Mouse (Mus musculus): ENCODE data around the gene 1700023F06Rik. TPM values are rescaled to one million over a fixed set of nuclear protein-coding genes. Genes with fewer than 3 reads are reported as not detected.

1700023F06Rik gene
- polyA plus RNA-seq, 1 experiment from 2014 or later, result 0.57 TPM

DNA sequence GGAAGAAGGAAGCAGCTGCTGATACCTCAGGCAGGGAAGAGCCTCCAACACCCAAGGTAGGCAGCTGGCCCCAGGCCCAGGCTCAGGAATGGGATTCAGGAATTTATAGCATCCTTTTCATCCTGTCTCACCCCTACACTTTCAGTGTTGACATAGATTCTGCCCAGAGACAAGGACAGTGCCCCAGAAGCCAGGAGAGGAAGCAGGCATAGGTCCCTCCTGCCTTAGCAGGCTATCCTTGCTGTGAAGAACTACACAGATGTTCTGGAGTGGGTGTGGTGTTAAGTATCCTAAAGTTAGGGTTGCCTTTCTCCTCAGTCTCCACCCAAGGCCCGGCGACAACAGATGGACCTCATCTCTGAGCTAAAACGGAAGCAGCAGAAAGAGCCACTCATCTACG, 11.0 kb downstream of the 1700023F06Rik start:
- WGBS, result 78% methylated on average over 4 of the region's 4 CpGs
- Histone ChIP-seq H3K9me3 (ENCODE audit: control insufficient read depth, low read length) (no peaks in the 10 kb centered on the region), H3K36me3 (ENCODE audit: control insufficient read depth, insufficient read depth, low read length) (no peaks in the 10 kb centered on the region), H3K4me2 (ENCODE audit: low read depth, low read length) (no peak overlapping the region), H3K27me3 (replicated peaks; ENCODE audit: control insufficient read depth, insufficient read depth, low read length) (peaks cover 50% of the 10 kb centered on the region), H3K9ac (ENCODE audit: low read depth, low read length) (no peak overlapping the region), H3K4me1 (ENCODE audit: control insufficient read depth, insufficient read depth, low read length) (peaks cover 24% of the 10 kb centered on the region), H3K27ac (ENCODE audit: low read length) (no peak overlapping the region), H3K4me3 (ENCODE audit: low read length) (no peak overlapping the region)
- ATAC-seq, result no peak

DNA sequence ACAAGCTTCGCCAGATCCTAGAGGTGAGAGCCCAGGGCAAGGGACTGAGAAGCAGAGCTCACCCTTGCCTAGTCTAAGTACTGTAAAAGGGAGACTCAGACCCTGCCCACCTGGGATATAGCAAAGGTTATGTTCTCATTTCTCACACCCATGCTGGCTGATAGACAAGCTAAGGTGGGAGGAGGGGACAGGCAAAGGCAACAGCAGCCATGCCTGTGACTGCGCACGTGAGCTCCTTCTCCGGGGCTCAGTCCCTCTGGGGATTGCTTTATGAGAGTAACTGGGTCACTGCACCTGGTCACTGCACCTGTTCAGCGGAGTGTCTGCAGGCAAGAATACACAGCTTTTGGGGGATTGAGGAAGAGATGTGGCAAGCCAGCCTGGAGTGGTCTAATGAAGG, 12.7 kb downstream of the 1700023F06Rik start:
- Histone ChIP-seq H3K27me3 (replicated peaks; ENCODE audit: control insufficient read depth, insufficient read depth, low read length) (peaks cover 63% of the 10 kb centered on the region), H3K36me3 (ENCODE audit: control insufficient read depth, insufficient read depth, low read length) (no peaks in the 10 kb centered on the region), H3K4me2 (ENCODE audit: low read depth, low read length) (no peak overlapping the region), H3K9ac (ENCODE audit: low read depth, low read length) (no peak overlapping the region), H3K9me3 (ENCODE audit: control insufficient read depth, low read length) (no peaks in the 10 kb centered on the region), H3K4me3 (ENCODE audit: low read length) (no peak overlapping the region), H3K27ac (ENCODE audit: low read length) (no peak overlapping the region), H3K4me1 (ENCODE audit: control insufficient read depth, insufficient read depth, low read length) (peaks cover 18% of the 10 kb centered on the region)
- WGBS, result 78% methylated on average over 5 of the region's 5 CpGs
- ATAC-seq, result no peak

DNA sequence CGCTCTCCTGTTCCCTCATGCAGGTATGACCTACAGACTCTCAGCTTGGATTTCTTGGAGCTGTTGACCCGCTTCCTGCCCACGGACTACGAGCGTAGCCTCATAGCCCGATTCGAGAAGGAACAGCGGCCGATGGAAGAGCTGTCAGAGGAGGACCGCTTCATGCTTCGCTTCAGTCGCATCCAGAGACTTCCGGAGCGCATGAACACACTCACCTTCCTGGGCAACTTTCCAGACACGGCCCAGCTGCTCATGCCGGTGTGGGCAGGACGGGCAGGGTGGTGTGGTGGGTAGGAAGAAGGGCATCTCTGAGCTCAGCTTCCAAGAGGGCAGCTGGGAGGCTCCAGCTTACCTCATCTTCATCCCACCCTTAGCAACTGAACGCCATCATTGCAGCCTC, 13.1 kb downstream of the 1700023F06Rik start:
- H3K4me3 ChIP-seq (ENCODE audit: low read length), result no peak overlapping the region
- no peak overlapping the region for H3K27ac ChIP-seq (ENCODE audit: low read length)
- H3K4me1 ChIP-seq (ENCODE audit: control insufficient read depth, insufficient read depth, low read length), result peaks cover 18% of the 10 kb centered on the region
- H3K27me3 ChIP-seq (replicated peaks; ENCODE audit: control insufficient read depth, insufficient read depth, low read length), result peaks cover 63% of the 10 kb centered on the region
- 78% methylated on average over 18 of the region's 18 CpGs for WGBS
- no peak for ATAC-seq
- H3K36me3 ChIP-seq (ENCODE audit: control insufficient read depth, insufficient read depth, low read length), result no peaks in the 10 kb centered on the region
- no peak overlapping the region; the same call in 1 of the 2 replicates for H3K9ac ChIP-seq (ENCODE audit: low read depth, low read length)
- no peak overlapping the region for H3K4me2 ChIP-seq (ENCODE audit: low read depth, low read length)
- no peaks in the 10 kb centered on the region for H3K9me3 ChIP-seq (ENCODE audit: control insufficient read depth, low read length)

DNA sequence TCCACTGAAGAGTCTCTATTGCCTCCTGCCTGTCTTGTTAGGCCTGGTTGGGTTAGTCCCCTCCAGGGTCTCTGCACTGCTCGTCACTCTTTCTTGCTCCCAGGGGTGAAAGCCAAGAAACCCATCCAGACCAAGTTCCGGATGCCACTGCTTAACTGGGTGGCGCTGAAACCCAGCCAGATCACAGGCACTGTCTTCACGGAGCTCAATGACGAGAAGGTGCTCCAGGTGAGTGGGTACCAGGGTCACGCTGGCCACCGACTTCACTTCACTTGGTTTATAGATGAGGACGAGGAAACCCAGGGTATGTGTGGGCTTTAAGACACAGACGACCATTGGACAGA, 14.6 kb downstream of the 1700023F06Rik start:
- Histone ChIP-seq H3K4me2 (ENCODE audit: low read depth, low read length) (no peak overlapping the region), H3K27ac (ENCODE audit: low read length) (no peak overlapping the region), H3K9ac (ENCODE audit: low read depth, low read length) (no peak overlapping the region), H3K36me3 (ENCODE audit: control insufficient read depth, insufficient read depth, low read length) (no peaks in the 10 kb centered on the region), H3K9me3 (ENCODE audit: control insufficient read depth, low read length) (no peaks in the 10 kb centered on the region), H3K4me1 (ENCODE audit: control insufficient read depth, insufficient read depth, low read length) (peaks cover 10% of the 10 kb centered on the region), H3K27me3 (replicated peaks; ENCODE audit: control insufficient read depth, insufficient read depth, low read length) (peaks cover 50% of the 10 kb centered on the region), H3K4me3 (ENCODE audit: low read length) (no peak overlapping the region)
- WGBS, result 54% methylated on average over 9 of the region's 9 CpGs
- ATAC-seq, result no peak

DNA sequence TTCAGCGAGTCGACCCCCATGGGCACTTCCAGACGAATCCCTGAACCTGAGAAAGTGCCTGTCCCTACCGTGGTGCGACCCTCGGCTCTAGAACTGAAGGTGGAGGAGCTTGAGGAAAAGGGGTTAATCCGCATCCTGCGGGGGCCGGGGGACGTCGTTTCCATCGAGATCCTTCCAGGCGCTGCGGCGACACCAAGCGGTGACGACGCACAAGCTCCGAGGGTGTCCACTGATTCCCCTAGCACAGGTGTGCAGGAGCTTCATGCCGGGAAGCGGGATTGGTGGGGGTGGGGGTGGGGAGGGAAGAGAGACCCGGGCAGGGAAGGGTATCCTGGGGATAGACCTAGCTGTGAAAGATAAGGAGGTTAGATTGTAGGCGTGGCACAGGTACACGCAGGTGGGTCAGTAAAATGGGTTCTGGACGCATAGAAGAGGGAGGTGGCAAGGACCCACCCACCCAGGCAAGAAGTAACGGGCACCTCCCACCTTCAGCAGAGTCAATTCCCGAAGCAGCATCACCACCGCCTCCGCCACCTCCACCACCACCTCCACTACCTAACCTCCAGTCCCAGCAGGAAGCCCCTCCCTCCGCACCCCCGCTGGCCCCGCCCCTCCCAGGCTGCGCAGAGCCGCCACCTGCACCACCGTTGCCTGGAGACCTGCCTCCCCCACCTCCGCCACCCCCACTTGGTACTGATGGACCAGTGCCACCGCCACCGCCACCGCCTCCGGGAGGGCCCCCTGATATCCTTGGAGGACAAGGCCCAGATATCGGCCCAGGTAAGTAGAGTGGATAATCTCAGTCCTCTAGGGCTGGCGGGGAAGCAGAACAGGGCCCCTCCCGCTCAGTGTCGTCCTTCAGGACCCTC, 15.2 kb downstream of the 1700023F06Rik start:
- peak; percentile 62; the same call in 1 of the 2 replicates for ATAC-seq
- Histone ChIP-seq H3K9ac (ENCODE audit: low read depth, low read length) (peak overlapping the region; percentile 41; the same call in 1 of the 2 replicates), H3K36me3 (ENCODE audit: control insufficient read depth, insufficient read depth, low read length) (no peaks in the 10 kb centered on the region), H3K27ac (ENCODE audit: low read length) (no peak overlapping the region), H3K4me1 (ENCODE audit: control insufficient read depth, insufficient read depth, low read length) (peaks cover 6% of the 10 kb centered on the region; the same call in 1 of the 2 replicates), H3K27me3 (replicated peaks; ENCODE audit: control insufficient read depth, insufficient read depth, low read length) (peaks cover 46% of the 10 kb centered on the region), H3K4me3 (ENCODE audit: low read length) (peak overlapping the region; percentile 25), H3K4me2 (ENCODE audit: low read depth, low read length) (peak overlapping the region; percentile 55), H3K9me3 (ENCODE audit: control insufficient read depth, low read length) (no peaks in the 10 kb centered on the region)
- 12% methylated on average over 44 of the region's 44 CpGs for WGBS

DNA sequence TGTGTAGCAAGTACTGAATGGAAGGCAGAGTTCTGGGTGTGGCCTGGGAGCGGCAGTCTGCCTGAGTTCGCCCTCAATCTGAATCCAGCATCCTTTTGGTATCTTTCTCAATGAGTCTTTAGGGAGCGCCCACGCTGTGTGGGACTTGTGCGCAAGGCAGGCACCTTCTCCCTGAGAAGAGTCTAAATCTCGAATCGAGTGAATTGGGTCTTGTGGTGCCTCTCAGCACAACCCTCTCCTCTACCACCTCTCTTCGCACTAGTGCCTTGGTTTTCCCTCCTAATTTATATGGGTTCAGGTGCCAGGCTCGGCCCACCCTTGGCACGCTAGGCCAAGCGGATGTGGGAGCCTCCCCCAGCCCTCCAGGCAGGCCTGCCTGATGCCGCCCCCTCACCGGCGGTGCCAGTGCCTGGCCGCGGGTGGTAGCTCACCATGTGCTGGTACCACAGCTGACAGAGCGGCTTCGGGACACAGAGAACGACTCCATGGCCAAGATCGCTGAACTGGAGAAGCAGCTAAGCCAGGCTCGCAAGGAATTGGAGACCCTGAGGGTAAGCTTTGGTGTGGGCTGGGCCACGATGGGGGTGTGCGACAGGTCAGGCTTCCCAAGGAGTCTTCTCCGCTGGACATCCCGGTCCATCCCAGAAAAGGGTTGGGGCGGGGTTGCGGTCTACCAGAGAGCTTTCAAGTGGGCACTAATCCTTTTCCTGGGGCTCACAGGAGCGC, 16.0 kb downstream of the 1700023F06Rik start:
- peak overlapping the region; percentile 41; the same call in 1 of the 2 replicates for H3K9ac ChIP-seq (ENCODE audit: low read depth, low read length)
- H3K27ac ChIP-seq (ENCODE audit: low read length), result no peak overlapping the region
- WGBS, result 19% methylated on average over 28 of the region's 28 CpGs

DNA sequence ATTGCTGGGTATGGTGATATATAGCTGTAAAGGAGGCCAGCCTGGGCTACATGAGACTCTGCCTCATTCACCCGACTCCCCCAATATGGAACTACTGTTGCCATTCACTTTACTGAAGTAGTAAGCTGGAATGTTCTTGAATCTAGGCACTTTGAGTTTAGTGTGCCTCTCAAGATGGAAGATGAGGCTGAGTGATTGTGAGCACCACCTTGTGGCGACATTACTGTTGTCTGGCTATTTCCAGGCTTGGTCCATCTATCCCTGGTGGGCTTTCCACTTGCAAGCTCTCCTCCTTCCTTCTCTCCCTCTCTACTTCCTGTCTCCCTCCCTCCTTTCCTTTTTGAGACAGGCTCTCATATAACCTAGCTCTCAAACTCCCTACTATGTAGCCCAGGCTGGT, 23.5 kb downstream of the 1700023F06Rik start:
- H3K4me2 ChIP-seq (ENCODE audit: low read depth, low read length), result no peak overlapping the region
- no peak overlapping the region for H3K9ac ChIP-seq (ENCODE audit: low read depth, low read length)
- no peaks in the 10 kb centered on the region for H3K27me3 ChIP-seq (replicated peaks; ENCODE audit: control insufficient read depth, insufficient read depth, low read length)
- no peak for ATAC-seq
- H3K27ac ChIP-seq (ENCODE audit: low read length), result no peak overlapping the region
- no peak overlapping the region for H3K4me3 ChIP-seq (ENCODE audit: low read length)
- no peaks in the 10 kb centered on the region for H3K9me3 ChIP-seq (ENCODE audit: control insufficient read depth, low read length)
- 49% methylated on average over 2 of the region's 2 CpGs for WGBS
- H3K4me1 ChIP-seq (ENCODE audit: control insufficient read depth, insufficient read depth, low read length), result peaks cover 10% of the 10 kb centered on the region
- no peaks in the 10 kb centered on the region for H3K36me3 ChIP-seq (ENCODE audit: control insufficient read depth, insufficient read depth, low read length)

More for the DNA sequence above, 16.0 kb downstream of the 1700023F06Rik start:
- peak overlapping the region; percentile 25 for H3K4me3 ChIP-seq (ENCODE audit: low read length)
- H3K4me2 ChIP-seq (ENCODE audit: low read depth, low read length), result peak overlapping the region; percentile 55
- 0 out of 2 replicates have a peak, but pooled peaks have one; percentile 3 for ATAC-seq
- no peaks in the 10 kb centered on the region for H3K9me3 ChIP-seq (ENCODE audit: control insufficient read depth, low read length)
- H3K4me1 ChIP-seq (ENCODE audit: control insufficient read depth, insufficient read depth, low read length), result peaks cover 6% of the 10 kb centered on the region; the same call in 1 of the 2 replicates
- H3K36me3 ChIP-seq (ENCODE audit: control insufficient read depth, insufficient read depth, low read length), result no peaks in the 10 kb centered on the region
- H3K27me3 ChIP-seq (replicated peaks; ENCODE audit: control insufficient read depth, insufficient read depth, low read length), result peaks cover 41% of the 10 kb centered on the region

DNA sequence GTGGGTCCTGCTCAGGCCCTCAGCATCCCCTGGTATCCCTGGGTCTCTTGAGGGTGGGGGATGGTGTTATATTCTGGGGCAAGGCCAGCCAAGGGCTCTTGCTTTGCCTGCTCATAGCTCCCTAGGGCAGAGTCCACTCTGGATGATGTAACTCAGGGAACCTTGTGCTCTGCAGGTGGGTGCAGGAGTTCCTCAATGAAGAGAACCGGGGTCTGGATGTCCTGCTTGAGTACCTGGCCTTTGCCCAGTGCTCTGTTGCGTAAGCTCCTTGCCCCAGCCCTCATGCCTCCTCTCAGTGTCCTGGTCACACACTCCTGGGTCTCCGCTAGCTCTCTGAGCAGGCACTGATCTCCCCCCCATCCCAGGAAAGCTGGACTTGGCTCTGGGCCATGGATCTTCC, 26.4 kb downstream of the 1700023F06Rik start:
- no peaks in the 10 kb centered on the region for H3K27me3 ChIP-seq (replicated peaks; ENCODE audit: control insufficient read depth, insufficient read depth, low read length)
- peaks cover 10% of the 10 kb centered on the region for H3K4me1 ChIP-seq (ENCODE audit: control insufficient read depth, insufficient read depth, low read length)
- no peaks in the 10 kb centered on the region for H3K9me3 ChIP-seq (ENCODE audit: control insufficient read depth, low read length)
- ATAC-seq, result peak; percentile 91
- no peaks in the 10 kb centered on the region for H3K36me3 ChIP-seq (ENCODE audit: control insufficient read depth, insufficient read depth, low read length)
- H3K4me2 ChIP-seq (ENCODE audit: low read depth, low read length), result no peak overlapping the region
- WGBS, result 77% methylated on average over 3 of the region's 3 CpGs
- no peak overlapping the region for H3K4me3 ChIP-seq (ENCODE audit: low read length)
- no peak overlapping the region; the same call in 1 of the 2 replicates for H3K27ac ChIP-seq (ENCODE audit: low read length)
- H3K9ac ChIP-seq (ENCODE audit: low read depth, low read length), result peak overlapping the region; percentile 6; the same call in 1 of the 2 replicates

DNA sequence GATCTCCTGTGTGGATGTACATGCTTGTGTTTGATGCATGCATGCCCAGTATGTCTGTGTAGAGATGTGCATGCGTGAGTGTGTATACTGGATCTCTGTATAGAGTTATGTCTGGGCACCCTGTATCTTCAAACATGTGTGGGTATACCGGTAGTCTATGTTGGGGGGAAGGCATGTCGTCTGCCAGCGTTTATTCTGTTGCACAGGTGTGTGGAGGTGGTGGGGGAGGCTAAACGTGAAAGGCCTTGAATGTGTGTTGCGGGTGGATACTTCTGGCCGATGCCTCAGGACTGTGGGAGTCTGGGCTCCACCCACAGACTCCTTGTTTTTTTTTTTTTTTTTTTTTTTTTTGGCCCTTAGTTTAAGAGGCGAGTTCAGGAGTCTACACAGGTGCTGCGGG, 27.0 kb downstream of the 1700023F06Rik start:
- H3K36me3 ChIP-seq (ENCODE audit: control insufficient read depth, insufficient read depth, low read length), result no peaks in the 10 kb centered on the region
- WGBS, result 72% methylated on average over 9 of the region's 9 CpGs
- no peaks in the 10 kb centered on the region for H3K27me3 ChIP-seq (replicated peaks; ENCODE audit: control insufficient read depth, insufficient read depth, low read length)
- no peak for ATAC-seq
- H3K9me3 ChIP-seq (ENCODE audit: control insufficient read depth, low read length), result no peaks in the 10 kb centered on the region
- H3K4me1 ChIP-seq (ENCODE audit: control insufficient read depth, insufficient read depth, low read length), result peaks cover 10% of the 10 kb centered on the region
- no peak overlapping the region for H3K4me3 ChIP-seq (ENCODE audit: low read length)
- H3K4me2 ChIP-seq (ENCODE audit: low read depth, low read length), result no peak overlapping the region
- H3K9ac ChIP-seq (ENCODE audit: low read depth, low read length), result no peak overlapping the region; the same call in 1 of the 2 replicates
- no peak overlapping the region for H3K27ac ChIP-seq (ENCODE audit: low read length)

Measured in intestine, embryonic 16.5 days (tissue).